Mouse (Mus musculus) spleen, postnatal 10 days (tissue): Measurements from ENCODE around the gene Pecr.
"Not testable (repeated sequence)": the region's sequence is repeated elsewhere in the genome, so short reads cannot be mapped to it uniquely, and the experiment has no call there.

Experiments
- DNase-seq, 2 experiments: peaks; one replicate each; pipeline ENCODE4 v3.0.0; 2021 to 2022; ENCODE audit warnings: low spot score in 2 of 2

Pecr gene

DNA sequence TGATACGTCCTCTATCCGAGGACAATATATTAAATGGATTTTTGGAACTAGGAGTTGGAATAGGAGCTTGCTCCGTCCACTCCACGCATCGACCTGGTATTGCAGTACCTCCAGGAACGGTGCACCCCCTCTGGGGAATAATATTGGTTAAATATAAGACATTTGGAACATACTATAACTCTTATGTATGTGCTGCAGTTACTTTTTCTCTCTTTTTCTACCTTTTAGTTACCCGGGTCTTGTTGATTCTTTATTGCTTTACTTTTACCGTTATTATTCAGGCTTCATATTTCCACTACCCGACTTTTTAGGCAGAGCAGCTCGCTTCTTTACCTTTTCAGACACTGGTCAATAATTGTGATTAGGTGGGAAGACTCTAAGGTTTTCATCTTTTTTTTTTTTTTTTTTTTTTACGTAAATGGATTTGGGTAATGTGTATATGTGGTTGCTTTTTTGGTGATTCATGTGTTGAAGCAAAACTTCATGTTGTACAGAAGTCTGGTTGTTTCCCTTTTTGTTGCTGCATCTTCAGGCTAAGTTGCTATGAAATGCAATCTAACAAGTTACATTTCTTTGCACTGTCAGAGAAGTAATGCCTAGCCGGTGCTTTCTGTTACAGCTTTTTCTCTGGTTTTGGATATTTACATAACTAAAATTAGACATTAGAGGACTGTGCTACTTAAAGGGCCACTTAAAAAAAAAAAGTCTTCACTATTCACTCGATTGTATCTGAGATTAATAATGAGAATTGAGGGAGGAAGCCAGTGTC is 46.9 kb downstream of the Pecr start:
- DNase-seq, result peak in 1 of 2 experiments; percentile 42

DNA sequence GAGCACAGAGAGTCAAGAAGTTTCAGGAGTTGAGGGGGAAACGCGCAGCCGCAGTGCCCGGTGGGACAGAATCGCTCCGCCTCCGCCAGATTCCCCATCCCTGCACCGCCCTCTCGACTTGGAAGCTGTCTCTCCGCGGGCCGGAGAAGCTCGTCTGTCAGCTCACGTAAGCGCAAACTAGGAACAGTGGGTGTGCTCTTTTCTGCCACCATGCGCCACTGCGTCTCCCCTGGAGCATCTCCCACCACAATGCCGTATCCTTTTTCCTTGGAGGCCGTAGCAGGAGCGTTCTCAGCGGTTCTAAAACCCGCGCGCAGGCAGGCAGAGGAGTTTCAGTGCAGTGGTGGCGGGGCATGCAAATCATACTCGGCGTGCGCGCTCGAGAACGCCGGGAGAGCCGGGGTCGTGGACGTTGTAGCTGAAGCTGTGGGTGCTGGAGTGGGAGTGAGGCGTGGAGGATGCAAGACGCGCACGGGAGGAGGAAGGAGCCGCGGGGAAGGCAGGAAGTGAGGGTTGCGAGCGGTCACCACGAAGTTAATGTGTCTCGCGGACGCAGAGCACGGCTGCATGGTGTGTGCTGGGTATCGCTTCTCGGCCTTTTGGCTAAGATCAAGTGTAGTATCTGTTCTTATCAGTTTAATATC is 47.6 kb downstream of the Pecr start:
- DNase-seq, result peak; percentile 36 to 60

DNA sequence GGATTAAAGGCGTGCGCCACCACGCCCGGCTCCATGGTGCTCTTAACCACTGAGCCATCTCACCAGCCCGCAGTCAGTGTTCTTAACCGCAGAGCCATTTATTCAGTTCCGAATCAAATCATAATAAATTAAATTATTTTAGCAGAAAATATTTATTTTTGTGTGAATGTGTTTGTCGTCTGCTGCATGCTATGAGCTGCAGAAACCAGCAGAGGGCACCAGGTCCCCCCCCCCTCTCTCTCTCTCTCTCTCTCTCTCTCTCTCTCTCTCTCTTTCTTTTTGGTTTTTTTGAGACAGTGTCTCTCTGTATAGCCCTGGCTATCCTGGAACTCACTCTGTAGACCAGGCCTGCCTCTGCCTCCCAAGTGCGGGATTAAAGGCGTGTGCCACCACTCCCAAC is 51.5 kb downstream of the Pecr start:
- DNase-seq, result not testable (repeated sequence)

DNA sequence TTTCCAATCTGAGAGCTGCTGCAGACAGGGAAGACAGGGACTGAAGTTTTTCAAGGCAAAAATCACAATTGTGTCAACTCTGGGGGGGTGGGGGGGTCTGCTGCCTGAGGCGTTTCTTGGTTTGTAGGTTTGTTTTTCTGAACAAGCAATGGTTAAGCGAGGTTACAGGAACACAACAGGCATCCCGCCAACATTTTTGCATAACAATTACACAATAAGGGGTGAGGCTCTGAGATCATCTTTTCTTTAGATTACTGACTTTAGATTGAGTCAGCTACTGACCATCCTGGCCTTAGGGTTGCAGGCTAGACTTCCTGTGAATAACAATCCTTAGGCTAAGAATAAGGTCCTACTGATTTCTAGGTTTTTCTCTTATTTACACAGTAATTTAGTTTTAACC is 55.1 kb downstream of the Pecr start:
- DNase-seq, result no peak

DNA sequence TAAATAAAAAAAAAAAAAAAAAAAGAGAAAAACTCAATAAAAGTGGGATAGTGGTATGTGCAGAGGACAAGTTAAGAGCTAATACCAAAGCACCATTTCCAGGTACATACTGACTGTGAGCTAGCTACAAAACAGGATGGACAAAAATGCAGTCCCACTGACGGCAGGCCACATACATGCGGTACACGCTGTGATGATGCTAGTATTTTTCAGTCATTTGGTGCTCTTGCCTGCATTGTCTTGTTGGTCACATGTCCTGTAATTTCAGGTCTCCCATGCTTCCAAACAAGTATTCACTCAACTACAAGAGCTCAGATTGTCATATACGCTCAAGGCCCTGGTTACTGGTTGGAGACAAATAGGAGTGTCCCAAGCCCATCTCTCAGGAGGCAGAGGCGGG is 56.6 kb downstream of the Pecr start:
- no peak for DNase-seq

DNA sequence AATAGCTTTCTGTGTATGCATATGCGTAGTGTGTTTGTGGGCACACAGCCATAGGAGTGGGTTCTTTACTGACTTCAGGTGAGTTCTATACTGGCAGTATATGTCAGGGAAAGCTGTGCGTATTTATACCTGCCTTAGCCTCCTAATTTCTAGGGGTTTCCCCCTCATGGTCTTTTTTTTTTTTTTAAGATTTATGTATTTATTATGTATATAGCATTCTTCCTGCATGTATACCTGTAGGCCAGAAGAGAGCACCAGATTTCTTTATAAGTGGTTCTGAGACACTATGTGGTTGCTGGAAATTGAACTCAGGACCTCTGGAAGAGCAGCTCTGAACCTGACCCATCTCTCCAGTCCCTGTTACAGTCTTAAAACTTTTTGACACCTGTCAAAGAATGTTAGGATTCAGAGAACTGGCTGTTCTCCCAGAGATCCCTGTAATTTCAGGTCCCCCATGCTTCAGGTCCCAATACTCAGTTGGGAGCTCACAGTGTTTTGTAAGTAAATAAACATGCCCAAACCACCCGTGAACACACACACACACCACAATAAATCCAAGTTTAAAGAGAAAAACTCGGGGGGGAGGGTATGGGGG is 57.1 kb downstream of the Pecr start:
- DNase-seq, result no peak

DNA sequence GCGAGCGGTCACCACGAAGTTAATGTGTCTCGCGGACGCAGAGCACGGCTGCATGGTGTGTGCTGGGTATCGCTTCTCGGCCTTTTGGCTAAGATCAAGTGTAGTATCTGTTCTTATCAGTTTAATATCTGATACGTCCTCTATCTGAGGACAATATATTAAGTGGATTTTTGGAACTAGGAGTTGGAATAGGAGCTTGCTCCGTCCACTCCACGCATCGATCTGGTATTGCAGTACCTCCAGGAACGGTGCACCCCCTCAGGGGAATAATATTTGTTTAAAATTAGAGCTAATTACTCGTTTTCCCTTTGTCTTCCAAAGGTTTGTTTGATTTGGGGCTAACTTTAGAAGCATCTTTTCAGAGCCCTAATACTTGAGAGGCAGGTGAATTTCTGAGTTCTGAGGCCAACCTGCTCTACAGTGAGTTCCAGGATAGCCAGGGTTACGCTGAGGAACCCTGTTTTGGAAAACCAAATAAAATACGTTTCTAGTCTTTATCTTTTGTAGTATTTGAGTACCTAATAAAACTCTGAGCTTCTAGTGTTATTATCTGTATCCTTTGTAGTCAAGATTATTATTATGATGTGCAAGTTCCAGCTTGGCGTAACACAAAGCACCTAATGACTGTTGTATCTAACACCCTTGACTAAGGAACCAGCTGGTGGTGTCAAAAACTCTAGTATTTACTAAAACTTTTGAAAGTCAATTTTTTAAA is 57.8 kb downstream of the Pecr start:
- DNase-seq, result peak in 1 of 2 experiments; percentile 35

DNA sequence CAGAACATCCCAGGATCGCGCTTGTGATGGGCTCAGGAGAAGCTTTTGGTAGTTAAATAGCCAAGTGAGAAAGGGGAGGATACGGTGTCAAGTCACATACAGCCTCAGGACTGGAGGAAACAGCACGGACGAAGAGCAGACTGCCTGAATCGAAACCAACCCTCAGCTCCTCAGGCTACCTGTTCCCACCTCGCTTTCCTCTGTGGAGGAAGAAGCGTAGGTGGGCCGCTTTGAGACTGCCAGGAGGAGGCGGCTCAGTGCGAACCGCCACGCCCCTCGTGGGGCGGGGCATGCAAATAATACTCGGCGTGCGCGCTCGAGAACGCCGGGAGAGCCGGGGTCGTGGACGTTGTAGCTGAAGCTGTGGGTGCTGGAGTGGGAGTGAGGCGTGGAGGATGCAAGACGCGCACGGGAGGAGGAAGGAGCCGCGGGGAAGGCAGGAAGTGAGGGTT is 58.4 kb downstream of the Pecr start:
- peak; percentile 59 to 88 for DNase-seq

DNA sequence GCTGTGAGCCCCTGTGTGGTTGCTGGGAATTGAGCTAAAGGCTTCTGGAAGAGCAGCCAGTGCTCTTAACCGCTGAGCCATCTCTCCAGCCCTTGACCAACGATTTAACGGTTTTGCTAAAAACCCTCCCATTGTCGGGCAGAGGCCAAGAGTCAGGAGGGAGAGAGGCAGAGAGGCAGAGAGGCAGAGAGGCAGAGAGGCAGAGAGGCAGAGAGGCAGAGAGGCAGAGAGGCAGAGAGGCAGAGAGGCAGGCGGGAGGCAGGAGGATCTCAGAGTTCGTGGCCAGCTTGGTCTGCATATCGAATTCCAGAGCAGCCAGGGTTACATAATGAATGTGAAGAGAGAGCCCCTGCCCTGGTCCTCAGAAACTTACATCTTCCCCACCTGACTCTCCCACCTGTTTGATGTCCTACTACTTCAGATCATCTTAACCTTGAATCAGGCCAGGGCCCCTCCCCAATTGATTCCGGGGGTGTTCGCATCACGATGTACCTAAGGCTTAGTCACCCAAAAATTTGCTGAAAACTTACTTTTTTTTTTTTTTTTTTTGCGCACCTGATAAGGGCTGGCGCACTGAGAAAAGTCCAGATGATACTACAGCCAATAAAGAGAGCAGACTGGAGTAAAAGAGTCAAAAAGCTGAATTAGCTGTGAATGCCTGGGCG is 58.9 kb downstream of the Pecr start:
- no peak for DNase-seq

DNA sequence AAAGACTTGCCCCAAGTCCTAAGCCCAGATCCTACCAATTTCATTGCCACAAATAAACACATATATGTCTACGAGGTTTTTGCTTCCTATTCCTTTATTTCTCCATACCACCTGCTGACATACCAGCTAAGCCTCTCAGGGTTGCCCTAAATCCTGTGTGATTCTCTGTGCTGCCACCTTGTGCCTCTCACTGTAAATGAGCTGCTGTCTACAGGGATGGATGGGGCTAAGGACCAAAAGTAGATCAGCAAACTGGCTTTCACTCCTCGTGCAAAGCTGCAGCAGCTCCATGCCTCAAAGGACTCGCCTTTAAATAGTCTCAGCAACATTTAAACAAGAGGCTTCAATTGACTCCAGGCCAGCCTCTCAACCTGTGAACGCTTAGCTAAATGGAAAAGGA is 64.1 kb downstream of the Pecr start:
- DNase-seq, result peak in 1 of 2 experiments; percentile 30

DNA sequence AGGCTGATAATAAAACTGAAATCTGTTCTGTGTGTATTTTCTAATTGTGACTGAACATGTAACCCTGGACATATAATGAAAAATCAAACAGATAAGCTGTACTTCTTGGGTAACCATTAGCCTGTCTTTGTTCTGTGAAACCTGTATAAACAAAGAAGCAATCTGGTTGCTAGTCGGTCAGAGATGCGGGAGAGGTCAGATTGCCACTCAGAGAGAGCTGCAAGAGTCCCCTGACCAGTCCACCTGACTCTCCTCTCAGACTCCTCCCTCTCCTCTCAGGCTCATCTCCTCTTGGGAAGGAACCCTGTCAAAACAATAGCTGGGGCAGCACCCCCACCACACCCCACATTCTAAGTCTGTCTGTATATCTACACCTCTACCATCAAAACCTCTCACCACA is 65.0 kb downstream of the Pecr start:
- DNase-seq, result no peak

DNA sequence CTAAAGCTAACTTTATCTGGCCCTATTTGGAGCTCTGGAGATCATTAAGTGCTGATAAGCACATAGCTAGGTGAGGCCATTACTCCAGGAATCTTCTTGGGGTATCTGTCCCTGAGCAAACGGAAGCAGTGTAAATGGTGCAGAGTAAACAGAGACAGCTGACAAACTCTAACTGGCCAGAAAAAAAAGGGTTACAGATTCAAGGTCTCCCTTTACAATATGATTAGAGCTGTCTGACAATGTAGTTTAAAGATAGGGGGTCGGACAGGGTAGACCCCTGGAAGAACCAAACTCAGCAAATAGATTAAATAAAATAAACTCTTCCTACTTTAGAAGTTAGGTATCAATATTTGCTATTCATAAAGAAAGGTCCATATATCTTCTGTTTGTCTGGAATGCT is 65.5 kb downstream of the Pecr start:
- DNase-seq, result no peak

DNA sequence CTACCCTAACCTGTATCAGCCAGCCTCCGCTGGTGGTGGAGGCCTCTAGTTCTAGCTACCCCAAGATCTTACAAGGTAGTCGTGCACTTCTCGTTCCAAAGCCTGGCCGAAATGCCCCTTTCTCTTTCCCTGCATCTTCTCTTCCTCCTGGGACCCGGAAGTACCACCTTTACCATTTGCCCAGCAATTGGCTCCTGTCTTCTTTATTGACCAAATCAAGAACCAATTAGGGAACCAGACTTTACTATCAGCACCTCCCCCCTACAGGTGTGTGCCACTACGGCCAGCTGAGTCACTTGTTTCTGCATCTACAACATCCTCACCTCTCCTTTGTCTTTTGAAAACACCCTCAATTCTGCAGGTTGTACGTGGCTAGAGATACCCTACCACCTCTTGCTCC is 67.4 kb downstream of the Pecr start:
- no peak for DNase-seq

DNA sequence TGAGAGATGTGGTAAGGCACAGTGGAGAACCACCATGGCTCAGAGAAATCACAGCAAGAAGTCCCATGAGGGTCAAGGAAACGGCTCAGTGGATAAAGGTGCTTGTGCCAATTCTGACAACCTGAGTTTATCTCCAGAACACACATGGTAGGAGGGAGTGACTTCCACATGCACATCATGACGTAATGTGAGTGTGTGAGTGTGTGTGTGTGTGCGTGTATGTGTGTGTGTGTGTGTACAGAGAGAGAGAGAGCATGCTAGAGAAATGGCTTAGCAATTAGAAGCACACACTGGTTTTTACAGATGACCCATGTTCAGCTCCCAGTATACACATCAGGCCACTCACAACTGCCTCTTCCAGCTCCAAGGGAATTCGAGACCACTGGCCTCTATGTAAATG is 68.9 kb downstream of the Pecr start:
- DNase-seq, result no peak

DNA sequence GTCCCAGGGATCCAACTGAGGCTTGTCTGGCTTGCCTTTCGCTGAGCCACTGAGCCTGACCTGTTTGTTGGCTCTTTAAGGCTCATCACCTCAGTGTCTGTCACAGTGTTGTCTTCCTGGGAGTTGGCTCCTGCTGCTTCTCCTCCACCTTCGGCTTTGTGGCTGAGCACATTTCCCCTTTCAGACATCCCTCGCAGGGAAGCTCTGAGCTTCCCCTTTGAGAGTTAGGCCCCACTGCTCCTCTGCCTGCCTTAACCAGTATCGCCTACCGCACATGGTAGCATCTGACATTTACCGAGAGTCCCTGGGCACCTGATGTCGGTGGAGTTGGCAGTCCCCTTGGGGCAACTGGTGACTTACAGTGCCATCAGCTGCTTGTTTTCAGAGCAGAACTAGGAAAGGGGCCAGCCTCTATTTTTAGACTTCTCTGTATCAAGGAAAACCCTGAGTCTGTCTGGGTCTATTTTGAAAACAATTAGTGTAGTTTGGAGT is 69.6 kb downstream of the Pecr start:
- peak in 1 of 2 experiments; percentile 31 for DNase-seq

DNA sequence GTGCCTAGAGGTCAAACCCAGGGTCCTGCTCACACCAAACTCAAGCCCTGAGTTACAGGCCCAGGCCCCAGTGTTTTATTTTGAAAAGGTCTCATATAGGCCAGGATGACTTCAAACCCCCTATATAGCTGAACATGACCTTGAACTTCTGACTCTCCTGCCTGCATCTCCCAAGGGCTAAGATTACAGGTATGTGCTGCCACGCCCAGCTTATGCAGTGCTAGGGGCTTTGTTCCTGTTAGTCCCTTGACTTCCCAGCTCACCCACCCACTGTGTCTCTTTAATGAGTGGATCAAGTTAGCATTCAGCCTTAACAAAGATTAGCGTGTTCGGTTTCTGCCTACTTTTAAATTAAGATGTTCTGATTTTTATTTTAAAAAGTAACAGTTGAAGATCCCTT is 70.2 kb downstream of the Pecr start:
- no peak for DNase-seq

DNA sequence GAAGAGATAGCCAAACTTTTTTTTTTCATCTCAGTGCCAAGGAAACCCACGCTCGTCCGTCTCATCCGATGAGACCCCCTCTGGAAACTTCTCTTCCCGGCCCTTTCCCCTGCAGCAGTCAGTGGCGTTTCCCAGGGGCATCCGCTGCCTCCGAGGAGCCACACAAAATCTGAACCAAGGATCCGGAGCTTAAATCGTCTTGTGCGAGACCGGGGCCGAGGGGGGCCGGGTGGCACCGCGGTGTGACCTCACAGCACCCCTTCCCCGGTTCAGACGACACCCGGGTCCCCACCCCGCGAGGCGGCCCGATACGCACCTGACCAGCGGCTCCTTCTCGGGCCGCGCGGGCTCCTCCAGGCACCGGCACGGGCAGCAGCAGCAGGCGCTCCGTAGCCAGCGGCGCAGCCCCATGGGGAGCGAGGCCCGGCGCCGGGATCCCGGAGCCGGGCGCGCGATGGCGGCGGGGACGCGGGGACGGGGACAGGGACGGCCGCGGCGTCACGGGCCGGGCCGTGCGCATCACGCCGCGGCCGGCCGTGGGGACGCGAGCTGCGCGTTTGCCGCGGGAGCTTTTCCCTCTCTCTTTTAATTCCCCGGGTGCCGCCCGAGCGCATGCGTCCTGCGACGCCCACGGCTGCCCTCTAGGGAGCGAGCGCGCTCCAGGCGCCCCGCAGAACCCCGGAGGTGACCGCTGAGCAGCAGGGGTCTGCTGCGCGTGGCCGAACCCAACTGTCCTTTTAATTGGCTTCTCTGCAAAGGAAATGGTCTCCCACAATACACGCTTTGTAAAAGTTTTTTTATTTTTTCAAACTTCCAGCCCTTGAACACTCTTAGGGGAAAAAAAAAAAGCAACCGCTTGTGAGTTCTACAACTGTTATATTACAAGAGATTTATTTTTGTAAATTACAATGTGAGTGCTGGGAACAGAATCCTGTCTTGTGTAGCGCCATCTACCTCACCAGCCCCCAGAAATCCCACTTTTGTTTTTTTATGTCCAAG is 72.1 kb downstream of the Pecr start, which contains the start of gene Mreg:
Gene Mreg (minus strand): TSS at position 607 of the 999 bp plus-strand sequence.
- peak; percentile 12 to 47 for DNase-seq

DNA sequence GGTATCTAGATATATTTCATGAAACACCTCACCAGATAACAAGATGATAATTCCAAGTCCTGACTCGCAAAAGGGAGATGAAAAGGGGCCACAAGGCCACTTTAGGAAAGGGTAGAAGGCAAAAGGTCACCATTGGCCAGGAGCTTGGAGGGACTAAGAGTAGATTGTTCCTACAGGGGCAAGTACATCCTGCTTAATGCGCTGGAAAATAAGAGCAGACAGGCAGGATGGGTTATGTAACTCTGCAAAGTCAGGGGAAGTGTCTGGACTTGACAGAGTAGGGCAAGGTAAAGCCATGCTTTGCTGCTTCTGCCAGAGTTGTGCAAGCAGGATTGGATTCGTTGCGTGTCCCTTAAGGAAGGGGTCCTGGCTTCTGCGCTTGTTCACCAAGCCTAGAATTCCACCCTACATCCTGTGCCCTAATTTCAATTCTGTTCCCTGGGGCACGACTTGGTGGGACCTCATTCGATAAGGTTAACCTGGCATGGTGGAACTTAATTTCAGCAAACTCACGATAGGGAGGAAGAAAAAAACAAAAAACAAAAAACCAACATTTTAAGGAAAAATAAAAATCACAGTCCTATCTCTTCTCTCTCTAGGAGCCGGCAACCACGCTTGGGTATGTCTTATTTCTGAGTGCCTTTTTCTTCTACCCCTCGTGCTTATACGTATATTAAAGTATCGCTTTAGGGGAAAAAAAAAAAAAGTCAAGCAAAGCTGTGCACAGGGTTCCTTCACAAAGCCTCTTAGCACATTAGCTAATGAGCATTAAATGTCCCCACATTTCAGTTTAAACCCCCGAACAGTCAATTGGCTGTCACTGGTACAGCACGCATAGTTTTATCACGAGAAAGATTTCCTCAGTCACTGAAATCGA is 73.1 kb downstream of the Pecr start:
- no peak for DNase-seq
